Mouse (Mus musculus) small intestine, adult 2 months (tissue): ENCODE measurements around the gene Ric3.

Source experiments
- CTCF ChIP-seq: fragments of 200-500 bp; IDR thresholded peaks from 2 replicates; pipeline ENCODE4 v1.5.1; 2012; ENCODE audit warnings: low read depth, mild to moderate bottlenecking, control low read depth, inconsistent platforms, low read length, moderate library complexity, mixed read lengths; ENCODE audit not compliant: insufficient replicate concordance, insufficient read length; ENCODE audit errors: extremely low read depth
- POLR2A ChIP-seq: fragments of 200-500 bp; IDR thresholded peaks from 2 replicates; pipeline ENCODE4 v1.6.1; 2012; ENCODE audit warnings: low read depth, mild to moderate bottlenecking, control low read depth, inconsistent platforms, low read length, moderate library complexity

DNA sequence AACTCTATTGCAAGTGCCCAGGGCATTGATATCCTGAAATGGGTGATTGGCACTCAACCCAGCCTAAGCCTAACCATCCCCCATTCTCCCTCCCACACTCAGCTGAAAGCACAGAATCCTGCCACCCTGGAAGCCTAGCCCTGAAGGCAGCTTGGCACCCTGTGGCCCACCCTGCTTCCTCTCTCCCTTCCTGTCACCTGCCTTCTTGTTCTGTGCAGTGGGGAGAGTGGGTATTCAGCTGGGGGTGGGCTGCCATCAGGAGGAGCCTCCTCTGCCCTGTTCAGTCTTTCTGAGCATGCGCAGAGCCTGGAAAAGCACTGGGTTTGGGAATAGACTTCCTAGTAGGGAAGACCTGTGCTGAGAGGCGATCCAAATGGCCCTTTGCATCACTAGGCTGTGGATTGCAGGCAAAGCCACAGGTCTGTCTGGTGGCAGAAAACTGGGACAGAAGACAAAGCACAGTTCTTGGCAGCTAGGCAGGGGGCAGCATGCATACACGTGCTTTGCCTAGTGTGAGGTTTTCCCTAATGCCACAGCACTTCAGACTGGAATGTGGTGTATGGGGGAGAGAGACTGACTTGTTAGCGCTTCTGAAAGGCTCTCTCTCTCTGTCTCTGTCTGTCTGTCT lies 70.0 kb downstream of the Ric3 start:
- TF ChIP-seq CTCF (no peak), POLR2A (no peak)
